Mouse (Mus musculus) intestine, embryonic 15.5 days (tissue): ENCODE results near the gene Gm44973. TPM values are rescaled to one million over a fixed set of nuclear protein-coding genes. Genes with fewer than 3 reads are reported as not detected.
"Not testable (repeated sequence)": the region's sequence is repeated elsewhere in the genome, so short reads cannot be mapped to it uniquely, and the experiment has no call there.

ENCODE experiments used
- ATAC-seq: fragments of 200-750 bp; cut with Nextera tagmentation; 2 replicates; pipeline ENCODE4 v1.8.0; 2017; ENCODE audit warnings: moderate TSS enrichment, moderate library complexity
- H3K27ac ChIP-seq: fragments of 300-500 bp; sonication (generic); 2 replicates; pipeline ENCODE4 v1.5.1; 2015; ENCODE audit warnings: mild to moderate bottlenecking, inconsistent platforms
- H3K27me3 ChIP-seq: fragments of 300-500 bp; sonication (generic); replicated peaks from 2 replicates; pipeline ENCODE4 v1.6.1; 2015; ENCODE audit warnings: inconsistent platforms
- H3K36me3 ChIP-seq: fragments of 300-500 bp; sonication (generic); 2 replicates; pipeline ENCODE4 v1.6.1; 2015; ENCODE audit warnings: inconsistent platforms
- H3K4me1 ChIP-seq: fragments of 300-500 bp; sonication (generic); replicated peaks from 2 replicates; pipeline ENCODE4 v1.6.1; 2015; ENCODE audit warnings: inconsistent platforms
- H3K4me2 ChIP-seq: fragments of 300-500 bp; sonication (generic); replicated peaks from 2 replicates; pipeline ENCODE4 v1.6.1; 2015; ENCODE audit warnings: mild to moderate bottlenecking, inconsistent platforms
- H3K4me3 ChIP-seq: fragments of 300-500 bp; sonication (generic); replicated peaks from 2 replicates; pipeline ENCODE4 v1.5.1; 2015; ENCODE audit warnings: inconsistent platforms
- H3K9ac ChIP-seq: fragments of 300-500 bp; sonication (generic); 2 replicates; pipeline ENCODE4 v1.6.1; 2015; ENCODE audit warnings: inconsistent platforms
- H3K9me3 ChIP-seq: fragments of 300-500 bp; sonication (generic); 2 replicates; pipeline ENCODE4 v1.6.1; 2016; ENCODE audit warnings: inconsistent platforms
- WGBS: fragments of 180-500 bp; shearing (Covaris S2); methylation state at CpG from one replicate; pipeline ENCODE4 v1.1.7; 2015; 5-methylcytosine and 5-hydroxymethylcytosine counted together
- polyA plus RNA-seq: library from polyadenylated mRNA; unstranded; fragments of >200 nt; fragmentation: Nextera tagmentation; extraction: Ambion mirVana; gene quantifications from 2 replicates; pipeline ENCODE4 v1.2.1, GENCODE M21; 2015

The Gm44973 gene
- polyA plus RNA-seq, 1 experiment from 2014 or later, result 1.6 TPM

DNA sequence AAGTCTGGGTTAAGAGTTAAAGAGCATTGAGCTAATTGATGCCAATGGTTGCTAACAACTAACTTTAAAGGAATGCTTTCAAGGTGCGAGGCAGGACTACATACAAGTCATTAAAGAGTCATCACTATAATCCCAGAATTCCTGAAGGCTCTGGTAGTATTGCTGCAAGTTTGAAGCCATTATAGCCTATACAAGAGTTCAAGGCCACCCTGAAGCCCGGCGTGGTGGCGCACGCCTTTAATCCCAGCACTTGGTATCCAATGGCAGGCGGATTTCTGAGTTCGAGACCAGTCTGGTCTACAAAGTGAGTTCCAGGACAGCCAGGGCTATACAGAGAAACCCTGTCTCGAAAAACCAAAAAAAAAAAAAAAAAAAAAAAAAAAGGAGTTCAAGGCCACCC lies 4.3 kb downstream of the Gm44973 start:
- peak overlapping the region; percentile 81 for H3K4me3 ChIP-seq
- H3K36me3 ChIP-seq, H3K9me3 ChIP-seq, ATAC-seq, H3K9ac ChIP-seq, H3K4me1 ChIP-seq, H3K27me3 ChIP-seq: not testable (repeated sequence)
- H3K4me2 ChIP-seq, result peak overlapping the region; percentile 74
- WGBS, result 29% methylated on average over 8 of the region's 8 CpGs
- H3K27ac ChIP-seq, result peak overlapping the region; percentile 48; the same call in 1 of the 2 replicates

DNA sequence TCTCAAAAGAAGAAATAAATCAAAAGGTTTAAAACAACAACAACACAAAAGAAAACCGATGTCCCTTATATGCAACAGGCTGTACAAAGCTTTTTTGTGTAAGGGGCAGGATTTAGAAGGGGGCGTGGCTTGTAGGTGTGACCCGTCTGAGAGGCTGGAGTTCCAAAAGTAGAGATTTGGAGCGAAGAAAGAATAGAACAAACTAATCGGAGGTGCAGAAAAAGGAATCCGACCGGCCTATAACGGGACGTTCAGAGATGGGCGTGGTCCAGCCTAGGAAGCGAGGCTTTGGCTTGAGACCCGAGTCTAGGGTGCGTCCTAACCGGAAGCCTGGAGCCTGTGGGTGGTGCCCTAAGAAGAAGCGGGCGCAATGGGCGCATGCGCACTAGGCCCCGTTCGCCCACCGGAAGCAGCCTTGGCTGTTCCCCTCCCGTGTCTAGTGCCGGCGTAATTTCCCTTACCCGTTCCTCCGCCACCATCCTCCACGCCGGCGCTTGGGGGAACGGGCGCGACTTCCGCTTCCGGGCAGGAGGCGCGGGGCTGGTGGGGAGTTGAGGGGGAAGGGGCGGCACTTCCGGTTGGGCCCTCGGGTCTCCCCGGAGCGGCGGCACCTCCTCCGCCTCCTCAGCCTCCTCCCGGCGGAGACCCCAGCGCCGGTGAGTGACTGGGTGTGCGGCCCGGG lies 4.8 kb downstream of the Gm44973 start, which contains the start of the genes Zfp865 and Ccdc106:
TSS of gene Zfp865 (plus strand) at position 377 of the 682 bp plus-strand sequence.
TSS of gene Ccdc106 (plus strand) at position 554 of the 682 bp plus-strand sequence.
- peak within 1 kb of the TSS; percentile 97 for H3K27ac ChIP-seq
- peak within 1 kb of the TSS; percentile 74 for H3K4me2 ChIP-seq
- H3K36me3 ChIP-seq, result peaks cover 9% of the 10 kb centered on the region
- WGBS, result under 1% methylated on average over 49 of the region's 49 CpGs
- H3K4me3 ChIP-seq, result peak within 1 kb of the TSS; percentile 81
- no peaks in the 10 kb centered on the region for H3K9me3 ChIP-seq
- peak; percentile 90 for ATAC-seq
- no peaks in the 10 kb centered on the region for H3K27me3 ChIP-seq
- H3K4me1 ChIP-seq, result peaks cover 9% of the 10 kb centered on the region; the same call in 1 of the 2 replicates
- H3K9ac ChIP-seq, result peak within 1 kb of the TSS; percentile 93

DNA sequence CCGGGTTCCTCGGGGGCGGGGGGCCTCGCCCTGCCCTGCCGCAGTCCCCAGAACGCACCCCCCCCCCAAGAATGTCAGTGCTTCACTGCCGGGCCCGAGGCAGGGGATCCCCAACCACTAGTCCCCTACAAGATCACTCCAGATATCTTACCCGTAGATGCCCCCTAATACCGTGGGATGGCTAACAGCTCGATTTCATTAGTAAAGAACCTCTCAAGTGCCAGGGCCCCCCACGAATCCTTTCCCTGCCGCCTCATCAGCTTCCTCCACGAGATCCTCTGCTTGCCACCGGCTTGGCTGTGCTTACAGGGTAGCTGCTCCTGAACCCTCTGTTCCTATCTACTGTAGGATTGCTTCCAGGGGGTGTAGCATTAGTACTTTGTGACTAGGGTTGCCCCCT lies 5.4 kb downstream of the Gm44973 start:
- Histone ChIP-seq H3K4me3 (peak overlapping the region; percentile 81), H3K36me3 (peaks cover 9% of the 10 kb centered on the region), H3K27ac (peak overlapping the region; percentile 97), H3K27me3 (no peaks in the 10 kb centered on the region), H3K9me3 (no peaks in the 10 kb centered on the region), H3K4me2 (peak overlapping the region; percentile 74), H3K9ac (peak overlapping the region; percentile 93), H3K4me1 (peaks cover 9% of the 10 kb centered on the region; the same call in 1 of the 2 replicates)
- WGBS, result 0% methylated on average over 15 of the region's 15 CpGs
- ATAC-seq, result no peak; the same call in none of the 2 replicates

DNA sequence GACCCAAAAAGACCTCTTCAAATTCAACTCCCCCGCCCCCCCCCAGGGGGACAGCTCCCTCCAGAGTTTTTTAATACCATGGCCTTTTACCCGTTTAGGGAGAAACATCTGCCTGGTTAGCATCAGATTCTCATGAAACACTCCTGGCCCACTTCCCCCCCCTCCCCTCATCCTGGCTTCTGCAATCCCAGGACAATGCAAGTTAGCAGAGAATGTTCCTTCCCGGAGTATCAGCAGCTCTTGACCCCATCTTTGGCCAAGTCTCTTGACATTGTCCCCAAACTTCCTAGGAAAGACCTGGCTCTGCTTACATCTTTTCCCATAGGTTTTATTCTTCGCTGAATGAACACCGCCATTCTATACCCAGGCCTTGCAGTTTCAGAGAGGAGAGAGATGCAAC lies 5.9 kb downstream of the Gm44973 start:
- WGBS, result 42% methylated on average over 5 of the region's 5 CpGs
- Histone ChIP-seq H3K4me1 (peaks cover 7% of the 10 kb centered on the region; the same call in 1 of the 2 replicates), H3K36me3 (peaks cover 9% of the 10 kb centered on the region), H3K9me3 (no peaks in the 10 kb centered on the region), H3K27ac (peak overlapping the region; percentile 97; the same call in 1 of the 2 replicates), H3K4me3 (peak overlapping the region; percentile 81), H3K4me2 (peak overlapping the region; percentile 74), H3K27me3 (no peaks in the 10 kb centered on the region), H3K9ac (peak overlapping the region; percentile 93)
- no peak for ATAC-seq

DNA sequence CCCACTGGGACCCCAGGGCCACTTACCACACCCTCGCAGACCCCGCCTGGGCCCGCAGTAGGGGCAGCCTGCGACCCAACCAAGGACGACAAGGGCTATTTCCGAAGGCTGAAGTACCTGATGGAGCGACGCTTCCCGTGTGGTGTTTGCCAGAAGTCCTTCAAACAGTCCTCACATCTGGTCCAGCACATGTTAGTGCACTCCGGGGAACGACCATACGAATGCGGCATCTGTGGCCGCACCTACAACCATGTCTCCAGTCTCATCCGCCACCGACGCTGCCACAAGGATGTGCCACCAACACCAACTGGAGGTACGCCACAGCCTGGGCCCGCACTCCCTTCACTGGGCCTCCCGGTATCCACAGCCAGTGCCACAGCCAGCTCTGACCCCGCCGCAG lies 14.2 kb downstream of the Gm44973 start:
- WGBS, result 95% methylated on average over 22 of the region's 22 CpGs
- H3K4me3 ChIP-seq, result no peak overlapping the region

DNA sequence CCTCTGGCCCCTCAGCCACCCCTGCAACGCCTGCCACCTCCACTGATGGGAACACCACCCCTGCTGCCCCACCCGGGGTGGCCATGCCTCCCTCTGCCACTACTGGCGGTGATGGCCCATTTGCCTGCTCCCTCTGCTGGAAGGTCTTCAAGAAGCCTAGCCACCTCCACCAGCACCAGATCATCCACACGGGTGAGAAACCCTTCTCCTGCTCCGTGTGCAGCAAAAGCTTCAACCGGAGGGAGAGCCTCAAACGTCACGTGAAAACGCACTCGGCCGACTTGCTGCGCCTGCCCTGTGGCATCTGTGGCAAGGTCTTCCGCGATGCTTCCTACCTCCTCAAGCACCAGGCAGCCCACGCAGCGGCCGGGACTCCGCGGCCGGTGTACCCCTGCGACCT lies 14.7 kb downstream of the Gm44973 start:
- WGBS, result 91% methylated on average over 21 of the region's 21 CpGs
- Histone ChIP-seq H3K27ac (no peak overlapping the region), H3K4me2 (no peak overlapping the region), H3K4me3 (no peak overlapping the region), H3K9ac (no peak overlapping the region), H3K27me3 (no peaks in the 10 kb centered on the region), H3K4me1 (no peaks in the 10 kb centered on the region), H3K9me3 (peaks cover 29% of the 10 kb centered on the region), H3K36me3 (peaks cover 76% of the 10 kb centered on the region)
- no peak for ATAC-seq

More for the DNA sequence above, 14.2 kb downstream of the Gm44973 start:
- Histone ChIP-seq H3K27me3 (no peaks in the 10 kb centered on the region), H3K4me1 (no peaks in the 10 kb centered on the region), H3K4me2 (no peak overlapping the region), H3K9ac (no peak overlapping the region), H3K9me3 (peaks cover 29% of the 10 kb centered on the region), H3K36me3 (peaks cover 72% of the 10 kb centered on the region), H3K27ac (no peak overlapping the region)
- ATAC-seq, result no peak

DNA sequence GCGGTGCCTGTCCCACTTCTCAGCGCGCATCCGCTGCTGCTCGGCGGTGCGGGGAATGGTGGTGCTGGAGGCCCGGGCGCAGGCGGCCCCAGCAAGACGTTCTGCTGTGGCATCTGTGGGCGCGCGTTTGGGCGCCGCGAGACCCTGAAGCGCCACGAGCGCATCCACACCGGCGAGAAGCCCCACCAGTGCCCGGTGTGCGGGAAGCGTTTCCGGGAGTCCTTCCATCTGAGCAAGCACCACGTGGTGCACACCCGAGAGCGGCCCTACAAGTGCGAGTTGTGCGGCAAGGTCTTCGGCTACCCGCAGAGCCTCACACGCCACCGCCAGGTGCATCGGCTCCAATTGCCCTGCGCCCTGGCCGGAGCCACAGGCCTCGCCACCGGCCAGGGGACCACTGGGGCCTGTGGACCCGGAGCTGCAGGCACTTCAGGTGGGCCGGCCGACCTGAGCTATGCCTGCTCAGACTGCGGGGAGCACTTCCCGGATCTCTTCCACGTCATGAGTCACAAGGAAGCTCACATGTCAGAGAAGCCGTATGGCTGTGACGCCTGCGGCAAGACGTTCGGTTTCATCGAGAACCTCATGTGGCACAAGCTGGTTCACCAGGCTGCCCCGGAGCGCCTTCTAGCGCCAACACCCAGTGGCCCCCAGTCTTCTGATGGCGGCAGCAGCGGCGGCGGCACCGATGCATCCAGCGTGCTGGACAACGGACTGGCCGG lies 15.4 kb downstream of the Gm44973 start:
- H3K36me3 ChIP-seq, result peaks cover 82% of the 10 kb centered on the region
- H3K9me3 ChIP-seq, result peaks cover 29% of the 10 kb centered on the region
- H3K27ac ChIP-seq, result no peak overlapping the region
- WGBS, result 85% methylated on average over 63 of the region's 63 CpGs
- no peaks in the 10 kb centered on the region for H3K27me3 ChIP-seq
- ATAC-seq, result no peak
- no peak overlapping the region for H3K4me2 ChIP-seq
- H3K4me1 ChIP-seq, result no peaks in the 10 kb centered on the region
- no peak overlapping the region for H3K9ac ChIP-seq
- 0 out of 2 replicates have a peak overlapping the region, but pooled peaks have one; percentile 0 for H3K4me3 ChIP-seq

DNA sequence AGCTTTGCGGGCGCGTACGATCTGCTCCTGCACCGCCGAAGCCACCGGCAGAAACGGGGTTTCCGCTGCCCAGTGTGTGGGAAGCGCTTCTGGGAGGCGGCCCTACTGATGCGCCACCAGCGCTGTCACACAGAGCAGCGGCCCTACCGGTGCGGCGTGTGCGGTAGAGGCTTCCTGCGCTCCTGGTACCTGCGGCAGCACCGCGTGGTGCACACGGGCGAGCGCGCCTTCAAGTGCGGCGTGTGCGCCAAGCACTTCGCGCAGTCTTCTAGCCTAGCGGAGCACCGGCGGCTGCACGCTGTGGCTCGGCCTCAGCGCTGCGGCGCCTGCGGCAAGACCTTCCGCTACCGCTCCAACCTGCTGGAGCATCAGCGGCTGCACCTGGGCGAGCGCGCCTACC lies 16.2 kb downstream of the Gm44973 start:
- 85% methylated on average over 46 of the region's 46 CpGs for WGBS
- Histone ChIP-seq H3K36me3 (peaks cover 89% of the 10 kb centered on the region), H3K4me2 (no peak overlapping the region), H3K27ac (no peak overlapping the region), H3K9ac (no peak overlapping the region), H3K4me3 (no peak overlapping the region), H3K27me3 (no peaks in the 10 kb centered on the region), H3K9me3 (peaks cover 29% of the 10 kb centered on the region), H3K4me1 (no peaks in the 10 kb centered on the region)
- ATAC-seq, result no peak

DNA sequence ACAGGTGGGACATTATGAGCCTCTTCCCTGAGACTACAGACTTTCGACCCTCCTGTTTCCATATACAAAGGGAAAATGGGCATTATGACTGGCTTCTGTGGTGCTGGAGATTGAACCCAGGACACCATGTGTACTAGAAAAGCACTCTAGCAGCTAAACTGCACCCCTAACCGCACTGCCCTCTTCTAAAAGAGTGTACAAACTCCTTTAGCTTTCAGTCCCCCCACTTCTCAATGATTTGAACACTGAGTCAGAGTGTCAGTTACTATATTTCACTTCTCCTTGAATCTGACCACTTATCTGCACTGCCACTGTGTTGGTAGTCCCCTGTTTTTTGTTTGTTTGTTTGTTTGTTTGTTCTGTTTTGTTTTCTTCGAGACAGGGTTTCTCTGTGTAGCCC lies 18.5 kb downstream of the Gm44973 start, which contains the start of gene 4632433K11Rik:
TSS of gene 4632433K11Rik (plus strand) at position 301 of the 400 bp plus-strand sequence.
- H3K4me3 ChIP-seq, result no peak within 1 kb of the TSS
- WGBS, result 92% methylated on average over 3 of the region's 3 CpGs
- ATAC-seq, result no peak
- no peak within 1 kb of the TSS for H3K27ac ChIP-seq
- no peak within 1 kb of the TSS for H3K4me2 ChIP-seq
- H3K27me3 ChIP-seq, result no peaks in the 10 kb centered on the region
- H3K36me3 ChIP-seq, result peaks cover 71% of the 10 kb centered on the region
- H3K9ac ChIP-seq, result no peak within 1 kb of the TSS
- peaks cover 29% of the 10 kb centered on the region for H3K9me3 ChIP-seq
- no peaks in the 10 kb centered on the region for H3K4me1 ChIP-seq

DNA sequence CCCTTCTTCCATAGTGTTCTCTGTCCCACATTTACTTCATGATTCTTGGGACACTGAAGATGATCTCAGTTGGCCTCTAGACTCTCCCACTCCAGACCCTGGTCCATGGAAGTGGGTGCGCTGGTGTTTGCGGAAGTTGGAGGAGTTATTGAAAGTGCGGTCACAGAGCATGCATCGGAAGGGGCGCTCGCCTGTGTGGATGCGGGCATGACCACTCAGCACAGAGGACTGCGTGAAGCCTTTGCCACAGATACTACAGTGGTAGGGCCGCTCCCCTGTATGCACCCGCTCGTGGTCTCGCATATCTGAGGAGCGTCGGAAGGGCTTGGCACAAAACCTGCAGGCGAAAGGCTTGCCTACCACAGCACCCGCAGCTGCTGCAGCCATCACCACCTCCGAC lies 20.3 kb downstream of the Gm44973 start:
- no peak overlapping the region for H3K4me3 ChIP-seq
- H3K36me3 ChIP-seq, result peaks cover 53% of the 10 kb centered on the region
- H3K27ac ChIP-seq, result no peak overlapping the region
- no peaks in the 10 kb centered on the region for H3K4me1 ChIP-seq
- 97% methylated on average over 17 of the region's 17 CpGs for WGBS
- peaks cover 16% of the 10 kb centered on the region for H3K9me3 ChIP-seq
- H3K27me3 ChIP-seq, result no peaks in the 10 kb centered on the region
- H3K9ac ChIP-seq, result no peak overlapping the region
- ATAC-seq, result no peak
- H3K4me2 ChIP-seq, result no peak overlapping the region

DNA sequence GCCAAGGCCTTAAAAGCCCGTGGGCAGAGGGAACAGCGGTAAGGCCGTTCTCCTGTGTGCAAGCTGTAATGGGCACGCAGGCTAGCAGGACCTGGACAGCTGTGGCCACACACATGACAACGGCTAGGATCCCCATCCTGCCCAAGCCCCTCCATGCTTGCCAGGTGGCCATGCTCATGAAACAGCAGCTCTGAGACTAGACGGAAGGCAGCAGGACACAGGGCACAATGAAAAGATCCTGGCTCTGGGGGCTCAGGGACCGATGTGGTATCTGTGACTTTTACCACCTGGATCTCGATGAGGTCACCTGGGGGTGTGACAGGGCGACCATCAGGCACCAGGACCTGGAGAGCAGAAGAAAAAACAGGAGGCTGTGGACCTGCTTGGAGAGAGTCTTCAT lies 20.8 kb downstream of the Gm44973 start:
- Histone ChIP-seq H3K27me3 (no peaks in the 10 kb centered on the region), H3K4me3 (no peak overlapping the region), H3K27ac (no peak overlapping the region), H3K9me3 (peaks cover 11% of the 10 kb centered on the region), H3K4me2 (no peak overlapping the region), H3K36me3 (peaks cover 48% of the 10 kb centered on the region), H3K9ac (no peak overlapping the region), H3K4me1 (no peaks in the 10 kb centered on the region)
- WGBS, result 95% methylated on average over 9 of the region's 9 CpGs
- ATAC-seq, result no peak

DNA sequence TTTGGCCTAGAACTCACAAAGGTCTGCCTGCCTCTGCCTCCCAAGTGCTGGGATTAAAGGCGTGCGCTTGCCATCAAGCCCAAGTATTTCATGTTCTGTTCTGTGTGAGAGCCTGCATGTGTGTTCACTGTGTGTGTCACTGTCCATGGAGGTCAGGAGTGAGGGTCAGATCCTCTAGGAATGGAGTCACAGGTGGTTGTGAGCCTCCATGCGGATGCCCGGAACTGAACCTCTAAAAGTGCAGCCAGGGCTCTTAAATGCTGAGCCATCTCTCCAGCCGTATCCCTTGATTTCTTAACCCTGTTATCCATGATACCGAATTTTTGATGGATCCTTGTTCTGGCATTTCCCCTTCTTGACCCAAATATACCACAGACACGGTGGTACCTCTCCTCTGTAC lies 21.7 kb downstream of the Gm44973 start:
- Histone ChIP-seq H3K9ac (no peak overlapping the region), H3K36me3 (peaks cover 39% of the 10 kb centered on the region), H3K27ac (no peak overlapping the region), H3K4me3 (no peak overlapping the region), H3K27me3 (no peaks in the 10 kb centered on the region), H3K4me2 (no peak overlapping the region), H3K4me1 (no peaks in the 10 kb centered on the region), H3K9me3 (peaks cover 2% of the 10 kb centered on the region; the same call in 1 of the 2 replicates)
- no peak for ATAC-seq
- WGBS, result 89% methylated on average over 7 of the region's 7 CpGs
